Mouse (Mus musculus) urinary bladder, postnatal 36 days (tissue): Measurements from ENCODE around the gene Exoc5.
A peak's percentile ranks its signal among the peaks of the same experiment; 100 is the strongest.

Source experiments
- DNase-seq, 2 experiments: peaks; one replicate each; pipeline ENCODE4 v3.0.0; 2022; ENCODE audit warnings: low spot score in 2 of 2, mixed read lengths in 1 of 2

Gene Exoc5

DNA sequence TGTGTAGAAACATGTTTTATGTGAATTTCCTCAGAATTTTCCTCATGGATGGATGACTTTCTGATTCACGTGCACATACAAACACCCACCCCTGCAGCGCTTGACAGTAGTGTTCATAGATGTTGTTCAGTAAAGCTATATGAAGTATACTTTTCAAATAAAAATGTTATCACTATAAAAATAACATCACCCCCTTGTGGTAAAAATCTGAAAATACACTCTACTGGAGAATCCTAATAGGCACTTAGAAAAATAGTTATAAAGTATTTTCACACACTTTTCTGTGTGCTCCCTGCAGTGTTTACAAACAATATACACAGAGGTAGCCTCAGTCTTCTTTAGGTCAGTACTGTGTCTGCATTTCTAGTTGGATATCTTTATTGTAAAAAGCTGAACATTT lies 58.5 kb downstream of the Exoc5 start:
- DNase-seq, result no peak

DNA sequence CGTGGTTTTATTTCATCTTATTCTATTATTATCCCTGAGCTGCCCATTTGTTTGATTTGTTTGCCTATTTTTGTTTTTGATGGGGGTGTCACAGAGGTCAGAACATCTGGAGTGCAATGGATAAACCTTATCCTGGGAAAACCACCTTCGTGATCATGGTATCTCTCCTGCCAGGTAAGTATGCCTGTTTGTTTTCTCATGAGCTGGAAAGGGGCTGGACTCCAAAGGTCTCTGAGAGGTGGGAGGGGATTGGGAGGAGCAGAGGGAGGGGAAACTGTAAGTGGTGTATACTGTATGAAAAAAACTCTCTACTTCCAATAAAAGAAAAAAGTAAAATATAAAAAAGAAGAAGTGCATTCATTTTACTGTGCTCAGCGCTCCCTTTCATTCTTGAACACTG lies 64.8 kb downstream of the Exoc5 start:
- no peak for DNase-seq

DNA sequence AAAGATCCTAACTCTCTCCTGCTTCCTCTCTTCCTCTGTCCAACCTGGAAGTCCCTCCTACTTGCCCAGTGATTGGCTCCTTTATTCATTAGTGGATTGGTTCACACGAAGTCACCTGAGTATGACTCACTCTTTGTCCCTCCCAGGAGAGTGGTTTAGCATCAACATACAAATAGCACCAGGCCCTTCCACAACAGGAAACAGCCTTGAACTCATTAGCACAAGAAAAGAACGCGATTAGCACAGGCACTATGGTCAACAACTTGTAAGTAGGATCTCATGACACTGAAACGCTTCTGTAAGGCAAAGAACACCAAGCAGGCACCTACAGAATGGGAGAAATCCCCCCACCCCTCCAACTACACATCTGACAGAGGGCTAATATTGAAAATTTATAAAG lies 67.7 kb downstream of the Exoc5 start:
- no peak for DNase-seq

DNA sequence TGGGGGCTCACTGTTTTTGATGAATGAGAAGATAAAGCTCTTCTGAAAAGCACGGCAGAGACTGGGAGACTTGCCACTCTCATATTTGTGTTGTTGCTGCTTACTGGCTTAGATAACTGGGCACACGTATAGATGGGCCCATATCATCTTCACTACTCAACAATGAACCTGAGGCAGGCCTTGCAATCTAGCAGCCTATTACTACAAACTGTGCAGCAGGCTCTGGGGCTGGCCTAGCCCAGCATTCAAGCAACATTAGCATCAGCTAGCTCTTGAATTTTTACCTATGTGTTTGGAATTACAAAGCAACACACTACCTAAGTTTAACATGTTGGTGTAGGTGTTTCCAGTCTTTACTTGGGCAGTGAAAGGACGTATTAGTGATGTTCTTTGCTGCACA lies 72.6 kb downstream of the Exoc5 start:
- DNase-seq, result no peak

DNA sequence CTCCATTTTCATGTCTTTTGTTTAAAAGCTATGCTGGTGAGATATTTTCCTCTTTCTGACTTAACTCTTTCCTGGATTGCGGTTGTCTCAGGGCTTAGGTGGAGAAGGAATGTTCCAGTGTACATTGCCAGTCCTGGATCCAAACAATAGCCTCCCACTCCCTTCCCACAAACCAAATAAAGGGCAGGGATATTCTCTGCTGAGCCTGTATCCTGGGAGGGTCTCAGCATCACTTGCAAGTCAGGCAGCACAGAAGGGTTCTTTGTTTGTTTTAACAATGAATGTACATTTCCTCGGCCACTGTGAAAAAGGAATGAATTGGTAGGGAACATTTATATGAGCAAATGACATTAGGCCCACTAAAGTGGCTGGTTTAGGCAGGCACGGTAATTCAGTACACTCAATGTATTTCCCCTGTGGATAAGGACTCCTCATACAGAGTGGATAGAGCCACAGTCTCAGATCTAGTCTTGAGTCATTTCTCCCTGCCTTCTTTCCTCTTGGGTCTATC lies 74.3 kb downstream of the Exoc5 start:
- DNase-seq, result no peak

DNA sequence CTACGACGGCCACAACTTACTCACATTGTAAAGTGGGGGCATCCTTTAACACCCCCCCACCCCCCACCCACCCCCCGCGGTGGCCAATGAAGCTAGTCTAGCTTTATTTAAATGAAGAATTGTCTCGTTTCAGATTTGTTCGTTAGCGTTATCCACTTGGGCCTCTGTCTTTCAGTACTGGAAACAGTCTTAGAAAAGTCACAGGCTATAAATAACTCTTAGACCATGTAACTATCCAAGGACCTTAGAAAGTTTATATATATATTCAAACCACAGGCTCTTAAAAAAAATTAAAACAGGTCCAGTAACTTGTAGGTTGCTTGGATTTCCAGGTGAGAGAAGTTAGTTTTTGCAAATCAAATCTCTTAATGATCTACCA lies 75.3 kb downstream of the Exoc5 start:
- DNase-seq, result no peak

DNA sequence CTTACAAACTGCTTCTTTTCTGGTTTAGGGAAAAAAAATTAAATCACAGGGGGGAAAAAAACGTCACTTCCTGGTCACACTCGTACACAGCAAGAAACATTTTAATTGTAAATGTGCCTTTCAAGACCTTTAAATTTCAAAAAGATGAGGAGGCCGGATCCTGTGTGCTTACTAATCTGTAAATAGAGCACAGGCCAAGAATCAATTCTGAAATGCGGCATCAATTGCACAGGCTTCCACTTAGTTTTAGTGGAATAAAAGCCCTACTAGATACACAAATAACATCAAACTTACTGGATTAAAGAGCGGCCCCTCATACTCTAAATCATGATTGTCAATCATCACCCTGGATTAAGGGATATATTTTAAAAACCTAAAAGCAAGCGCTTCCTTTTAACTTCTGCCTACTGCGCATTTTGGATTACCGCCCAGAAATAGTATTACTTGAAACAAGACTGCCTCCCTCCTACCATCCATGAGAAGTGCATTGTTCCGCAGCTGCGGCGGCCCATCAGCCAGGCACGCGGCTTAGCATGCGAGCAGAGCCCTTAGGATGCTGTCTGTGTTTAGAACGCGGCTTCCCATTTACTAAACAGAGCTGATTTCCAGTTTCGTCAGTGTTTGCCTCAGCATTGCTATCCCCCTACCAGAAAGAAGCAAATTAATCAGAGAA lies 75.8 kb downstream of the Exoc5 start:
- peak; percentile 9 to 48 for DNase-seq

DNA sequence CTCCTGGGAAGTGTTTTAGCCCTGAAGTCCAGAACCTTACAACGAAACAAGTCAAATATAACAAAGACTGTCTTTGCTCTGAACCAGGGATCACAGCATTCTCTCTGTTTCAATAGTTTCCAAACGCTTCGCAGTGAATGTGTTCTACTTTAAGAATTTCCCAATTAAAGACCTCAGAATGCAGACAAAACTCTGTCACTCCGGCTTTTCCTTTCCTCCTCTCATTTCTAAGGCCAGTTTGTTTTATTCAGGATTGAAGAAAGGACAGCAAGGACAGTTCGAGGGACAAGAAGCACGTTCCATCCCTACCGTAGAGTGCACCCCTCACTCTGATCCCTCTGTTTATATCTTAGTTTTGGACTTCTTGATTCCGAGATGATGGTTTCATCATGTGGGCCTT lies 76.6 kb downstream of the Exoc5 start:
- no peak for DNase-seq

DNA sequence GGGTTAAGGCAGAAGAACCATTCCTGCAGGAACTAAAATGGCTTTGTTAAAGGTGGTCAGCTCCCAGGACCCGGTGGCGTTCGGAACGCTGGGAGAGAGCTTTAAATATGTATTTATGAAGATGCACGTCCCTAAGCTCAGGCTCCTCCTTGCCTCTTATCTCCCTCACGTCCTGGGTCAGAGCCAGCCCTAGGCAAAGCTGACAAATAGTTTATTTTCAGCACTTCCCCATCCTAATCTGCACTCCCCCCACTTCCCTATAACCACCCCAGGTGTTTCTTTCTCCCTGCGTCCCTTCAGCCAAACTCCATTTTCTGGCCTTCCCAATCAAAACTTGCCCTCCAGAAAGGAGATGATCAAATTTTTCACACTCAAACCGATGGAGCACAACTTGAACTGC lies 80.2 kb downstream of the Exoc5 start:
- no peak for DNase-seq

DNA sequence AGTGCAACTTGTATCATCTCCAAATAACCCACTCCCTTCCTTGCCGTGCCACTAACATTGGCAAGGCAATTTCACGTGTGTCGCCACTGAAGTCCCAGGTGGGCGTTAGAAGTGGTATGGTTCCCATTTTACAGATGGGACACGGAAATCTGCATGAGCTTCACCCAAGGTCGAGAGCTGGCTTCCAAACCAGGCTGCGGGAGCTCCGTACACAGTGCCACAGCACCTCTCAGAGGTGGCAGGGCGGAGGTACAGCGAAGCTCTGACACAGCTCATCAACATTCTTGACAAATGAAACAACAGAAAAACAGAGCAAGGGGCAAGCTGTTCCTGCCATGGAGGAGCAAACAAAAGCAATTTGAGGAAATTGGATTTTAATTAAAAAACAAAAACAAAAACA lies 80.8 kb downstream of the Exoc5 start:
- DNase-seq, result peak in 1 of 2 experiments; percentile 3

DNA sequence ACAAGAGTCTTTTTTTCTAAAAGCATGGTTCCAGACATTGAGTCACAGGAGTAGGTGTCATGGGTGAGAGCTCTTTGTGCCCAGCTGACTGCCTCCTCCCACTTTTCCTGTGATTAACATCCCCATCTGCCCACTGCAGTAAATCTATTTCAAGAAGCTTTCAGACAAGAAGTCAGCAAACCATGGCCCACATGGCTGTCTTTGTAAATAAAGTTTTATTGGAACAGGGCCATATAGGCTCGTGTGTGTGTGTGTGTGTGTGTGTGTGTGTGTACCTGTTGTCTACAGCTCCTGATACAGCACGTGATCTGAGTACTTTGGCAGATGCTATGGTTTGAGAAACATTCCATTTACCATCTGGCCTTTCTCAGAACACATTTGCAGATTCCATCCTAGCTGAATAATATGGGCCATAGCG lies 87.5 kb downstream of the Exoc5 start:
- no peak for DNase-seq

DNA sequence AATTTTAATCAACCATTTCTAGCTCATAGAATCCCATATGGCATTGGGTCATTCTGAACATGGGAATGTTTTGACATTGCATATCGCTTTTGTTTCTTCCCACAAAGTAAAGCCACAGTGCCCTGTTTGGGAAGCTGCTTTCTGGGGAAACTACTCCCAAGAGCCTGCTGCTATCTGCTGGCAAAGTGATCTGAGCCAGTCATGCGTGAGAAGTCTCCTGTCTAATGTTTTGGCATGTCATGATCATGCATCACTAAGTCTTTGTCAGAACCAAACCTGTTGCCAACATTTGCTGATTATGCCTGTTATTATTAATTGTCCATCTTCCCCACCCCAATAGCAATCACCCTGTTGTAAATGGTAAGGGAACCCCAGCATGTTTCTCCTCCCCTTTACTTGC lies 94.9 kb downstream of the Exoc5 start:
- no peak for DNase-seq

DNA sequence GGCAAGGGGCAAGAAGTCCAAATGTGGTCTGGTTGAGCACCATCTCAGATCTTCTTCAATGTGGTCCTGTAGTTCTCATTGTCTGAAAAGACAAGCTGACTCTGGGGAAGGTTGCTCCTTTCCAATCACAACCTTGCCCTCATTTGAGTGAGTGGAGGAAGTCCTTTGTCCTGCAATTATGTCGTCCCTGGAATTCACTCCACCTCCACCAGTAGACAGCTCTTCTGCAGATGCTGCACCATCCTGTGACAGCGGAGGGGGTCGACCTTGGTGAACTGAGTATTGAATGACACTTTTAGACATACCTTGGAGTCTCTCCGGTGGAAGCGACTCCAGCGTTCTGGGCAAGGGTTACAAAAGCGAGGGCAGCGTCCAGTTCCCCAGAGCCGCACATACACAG lies 97.8 kb downstream of the Exoc5 start:
- no peak for DNase-seq
